Mouse (Mus musculus) testis, postnatal 14 days (tissue): Measurements from ENCODE around the gene Pdxp.

ENCODE experiments used
- DNase-seq: peaks from one replicate; pipeline ENCODE4 v3.0.0; 2021; ENCODE audit warnings: low spot score

The Pdxp gene

DNA sequence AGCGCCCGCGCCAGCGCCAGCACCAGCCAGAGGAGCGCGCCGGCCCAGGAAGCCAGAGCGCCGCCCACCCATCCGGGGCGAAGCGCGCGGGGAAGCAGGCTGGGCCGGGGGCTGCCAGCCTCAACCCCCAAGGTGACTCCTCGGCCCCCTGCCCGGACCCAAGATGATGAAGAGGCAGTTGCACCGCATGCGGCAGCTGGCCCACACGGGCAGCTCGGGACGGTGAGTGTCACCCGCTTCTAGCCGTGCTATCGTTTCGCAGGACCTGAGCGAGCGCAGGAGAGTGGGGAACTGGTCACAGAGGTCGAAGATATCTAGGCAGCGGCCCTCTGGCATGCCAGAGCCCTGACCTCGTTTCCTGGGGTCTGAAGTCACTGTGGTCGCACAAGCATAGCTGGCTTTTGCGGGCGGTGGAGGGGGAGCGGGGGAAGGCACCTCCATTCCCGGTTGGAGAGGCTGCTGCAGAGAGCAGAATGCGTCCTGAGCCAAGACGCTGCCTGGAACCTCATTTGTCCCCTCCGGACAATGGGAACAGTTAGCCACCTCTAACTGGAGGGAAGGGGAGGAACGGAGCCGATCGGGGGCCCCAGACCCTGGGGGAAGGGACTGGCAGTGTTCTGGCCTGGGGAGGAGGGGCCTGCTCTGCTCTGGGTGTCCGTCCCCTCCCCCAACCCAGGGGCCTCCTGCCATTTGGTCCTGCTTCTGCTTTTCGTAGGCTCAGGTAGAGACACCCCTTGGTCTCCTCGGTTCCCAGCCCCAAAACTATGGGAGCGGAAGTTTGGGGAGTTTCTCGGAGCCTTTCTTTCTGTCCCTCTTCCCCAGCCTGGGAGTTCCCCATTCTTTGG, 13.8 kb upstream of the Pdxp start, which contains the start of gene Sh3bp1:
Gene Sh3bp1 (plus strand): TSS at position 29 of the 845 bp plus-strand sequence.
- DNase-seq, result peak; percentile 50

DNA sequence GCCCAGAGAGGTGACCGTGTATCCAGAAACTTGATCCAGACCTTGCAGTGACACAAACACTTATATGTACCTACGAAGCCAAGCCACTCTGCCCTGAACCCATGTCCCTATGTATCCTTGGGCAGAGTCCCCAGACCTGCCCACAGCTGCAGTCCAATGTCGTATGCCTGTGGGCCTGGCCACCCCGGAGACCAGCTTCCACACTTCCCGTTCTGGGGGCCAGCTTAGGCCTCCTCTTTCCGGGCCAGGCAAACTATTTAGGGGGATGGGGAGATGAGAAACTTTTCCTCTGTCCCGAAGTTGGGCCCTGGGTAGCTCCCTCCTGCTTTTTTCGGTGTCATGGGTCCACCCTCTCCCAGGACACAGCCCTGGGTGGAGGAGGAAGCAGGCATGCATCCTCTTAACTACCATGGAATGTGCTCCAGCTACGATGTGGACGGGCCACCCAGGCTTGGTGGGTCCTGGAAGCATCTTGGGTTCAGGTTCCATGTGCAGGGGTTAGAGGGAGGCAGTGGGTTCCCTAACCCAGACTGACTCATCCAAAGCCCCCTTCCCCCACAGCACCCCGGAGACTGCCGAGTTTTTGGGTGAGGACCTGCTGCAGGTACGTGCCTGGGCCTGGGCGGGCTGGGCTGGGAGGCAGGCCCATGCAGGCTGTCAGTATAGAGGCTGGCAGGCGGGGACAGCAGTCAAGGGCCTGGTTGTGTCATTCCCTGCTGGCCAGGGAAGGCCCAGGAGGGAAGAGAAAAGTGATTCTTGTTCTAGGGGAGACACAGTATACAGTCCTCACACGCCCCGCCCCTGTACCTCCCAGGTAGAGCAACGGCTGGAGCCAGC, 12.9 kb upstream of the Pdxp start:
- DNase-seq, result no peak

DNA sequence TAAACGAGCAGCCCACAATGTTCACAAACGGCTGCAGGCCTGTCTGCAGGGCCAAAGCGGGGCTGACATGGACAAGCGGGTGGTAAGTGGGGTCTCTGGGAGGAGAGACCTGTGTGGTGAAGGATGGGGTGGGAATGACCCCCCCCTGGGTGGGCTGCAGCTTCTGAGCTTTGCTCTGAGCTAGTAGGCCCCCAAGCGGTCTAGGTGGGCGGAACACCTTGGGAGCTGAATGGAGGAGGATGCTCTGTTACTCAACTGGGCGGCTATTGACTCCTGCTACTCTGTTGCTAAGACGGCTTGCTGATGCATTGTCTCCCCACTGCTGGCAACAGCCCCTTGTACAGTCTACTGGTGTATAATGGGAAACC, 12.3 kb upstream of the Pdxp start:
- DNase-seq, result peak; percentile 58

DNA sequence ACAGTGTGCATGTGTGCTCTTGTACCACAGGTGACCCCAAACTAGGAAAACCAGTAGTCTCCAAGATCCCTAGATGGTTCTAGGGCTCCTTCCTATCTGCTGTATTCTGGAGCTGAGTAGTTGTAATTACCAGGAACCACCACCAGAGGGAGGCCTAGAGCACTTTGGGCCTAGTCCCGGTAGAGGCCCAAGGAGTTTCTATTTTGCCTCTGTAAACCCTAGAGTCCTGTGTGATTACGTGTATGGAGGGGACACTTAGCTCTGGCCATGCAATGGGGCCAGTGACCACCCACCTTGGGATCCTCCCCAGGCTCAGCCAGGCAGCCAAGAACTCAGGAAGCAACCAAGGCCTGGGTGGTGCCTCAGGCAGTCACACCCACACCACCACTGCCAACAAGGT, 10.5 kb upstream of the Pdxp start:
- peak; percentile 69 for DNase-seq

DNA sequence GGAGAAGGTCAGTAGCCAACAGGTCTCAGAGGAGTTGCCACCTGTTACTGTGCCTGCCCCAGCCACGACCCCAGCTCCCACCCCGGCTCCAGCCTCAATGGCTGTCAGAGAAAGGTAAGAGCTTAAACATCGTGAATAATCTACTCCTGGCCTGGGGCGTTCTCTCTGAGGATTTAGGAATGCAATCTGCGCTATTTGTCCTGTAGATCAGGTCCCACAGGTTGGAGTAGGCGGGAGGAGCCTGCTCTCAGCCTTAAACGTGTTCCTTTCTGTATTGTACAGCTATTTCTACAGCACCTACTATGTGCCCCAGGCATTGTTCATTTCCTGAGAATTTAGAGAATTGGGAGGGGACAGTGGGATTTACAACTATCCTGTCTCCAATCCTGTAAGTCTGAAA, 5.3 kb upstream of the Pdxp start:
- DNase-seq, result no peak

DNA sequence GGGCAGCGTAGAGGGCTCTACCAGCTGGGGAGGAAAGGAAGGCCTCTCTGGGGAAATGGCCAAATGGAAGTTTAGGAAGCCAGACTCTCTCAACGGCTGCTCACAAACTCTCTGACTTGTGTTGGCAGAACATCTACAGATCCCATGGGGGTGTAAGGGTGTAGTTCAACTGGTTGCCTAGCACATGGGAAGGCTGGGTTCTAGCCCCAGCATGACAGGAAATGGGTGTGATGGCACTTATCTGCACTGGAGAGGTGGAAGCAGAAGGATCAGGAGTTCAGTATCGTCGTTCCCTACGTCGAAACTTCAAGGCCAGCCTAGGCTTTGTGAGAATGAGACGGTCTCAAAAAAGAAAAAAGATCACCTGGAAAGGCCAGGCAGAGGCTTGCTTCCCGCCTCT, 4.7 kb upstream of the Pdxp start:
- DNase-seq, result no peak

DNA sequence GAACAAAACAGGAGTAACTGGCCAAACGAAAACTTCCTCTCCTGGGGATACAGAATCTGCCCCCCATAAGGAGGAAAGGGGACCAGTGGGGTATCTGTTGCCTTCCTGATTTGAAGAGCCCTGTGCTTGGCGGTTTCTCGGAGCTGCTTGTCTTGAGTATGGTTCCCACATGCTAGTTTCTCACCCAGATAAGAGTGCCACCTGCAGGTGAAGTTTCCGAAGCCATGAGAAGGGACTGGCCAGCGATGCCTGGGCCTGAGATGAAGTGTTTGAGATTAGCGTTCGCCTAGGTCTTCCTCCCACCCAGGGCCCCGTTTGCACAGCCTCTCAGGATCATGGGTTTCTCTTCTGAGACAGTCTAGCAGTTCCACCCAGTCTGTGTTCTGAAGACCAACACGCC, 1.7 kb upstream of the Pdxp start:
- DNase-seq, result no peak

DNA sequence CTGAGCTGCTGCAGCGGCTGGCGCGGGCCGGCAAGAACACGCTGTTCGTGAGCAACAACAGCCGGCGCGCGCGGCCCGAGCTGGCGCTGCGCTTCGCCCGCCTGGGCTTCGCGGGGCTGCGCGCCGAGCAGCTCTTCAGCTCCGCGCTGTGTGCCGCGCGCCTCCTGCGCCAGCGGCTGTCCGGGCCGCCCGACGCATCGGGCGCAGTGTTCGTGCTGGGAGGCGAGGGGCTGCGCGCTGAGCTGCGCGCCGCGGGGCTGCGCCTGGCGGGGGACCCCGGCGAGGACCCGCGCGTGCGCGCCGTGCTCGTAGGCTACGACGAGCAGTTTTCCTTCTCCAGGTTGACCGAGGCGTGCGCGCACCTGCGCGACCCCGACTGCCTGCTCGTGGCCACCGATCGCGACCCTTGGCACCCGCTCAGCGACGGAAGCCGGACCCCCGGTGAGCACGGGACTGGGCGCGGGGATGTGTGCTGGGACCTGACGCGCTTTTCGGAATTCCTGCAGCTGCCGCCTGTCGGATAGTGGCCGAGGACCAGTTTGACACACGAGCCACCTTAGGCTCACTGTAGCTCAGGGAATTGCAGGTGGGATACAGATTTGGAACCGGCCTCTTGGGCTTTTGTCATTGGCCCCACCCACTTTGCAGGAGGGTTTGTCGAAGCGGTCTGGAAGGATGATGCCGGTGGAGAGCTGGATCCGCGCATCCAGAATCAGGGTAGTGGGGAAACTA, 538 bp downstream of the Pdxp start:
- peak; percentile 55 for DNase-seq

DNA sequence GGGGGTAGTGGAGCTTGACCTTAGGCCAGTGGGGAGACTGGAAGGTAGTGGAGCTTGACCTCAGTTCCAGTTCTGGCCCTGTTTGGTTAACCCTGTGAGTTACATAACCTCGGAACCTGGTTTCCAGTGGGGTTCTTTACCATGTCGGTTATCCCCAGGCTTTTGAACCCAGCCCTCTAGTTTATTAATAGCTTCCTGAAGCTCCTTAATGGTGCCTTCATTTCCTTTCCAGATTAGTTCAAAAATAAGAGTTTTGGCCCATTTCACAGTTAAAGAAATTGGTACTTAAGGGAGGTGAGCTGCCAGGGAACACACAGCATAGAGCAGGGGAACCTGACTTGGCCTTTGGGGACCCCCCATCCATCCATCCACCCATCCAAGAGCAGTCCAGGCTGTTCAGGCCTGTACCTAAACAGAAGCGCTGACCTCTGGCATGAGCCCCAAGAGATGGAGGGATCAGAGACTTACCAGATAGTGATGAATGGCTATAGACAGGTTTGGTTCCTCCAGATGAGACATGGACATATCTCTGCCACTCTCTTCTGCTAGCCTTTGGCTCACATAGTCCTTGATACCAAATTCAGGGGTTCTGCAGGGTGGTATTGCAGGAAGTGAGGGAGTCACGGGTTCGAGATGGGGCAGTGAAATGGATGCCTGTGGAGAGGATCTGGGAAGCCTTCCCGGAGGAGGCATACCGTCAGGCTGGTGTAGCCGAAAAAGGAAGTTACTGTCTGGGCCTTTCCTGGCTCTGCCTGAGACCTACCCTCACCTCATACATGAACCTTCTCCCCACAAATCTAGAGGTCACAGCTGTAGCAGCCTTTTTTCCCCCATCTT, 1.3 kb downstream of the Pdxp start:
- no peak for DNase-seq

DNA sequence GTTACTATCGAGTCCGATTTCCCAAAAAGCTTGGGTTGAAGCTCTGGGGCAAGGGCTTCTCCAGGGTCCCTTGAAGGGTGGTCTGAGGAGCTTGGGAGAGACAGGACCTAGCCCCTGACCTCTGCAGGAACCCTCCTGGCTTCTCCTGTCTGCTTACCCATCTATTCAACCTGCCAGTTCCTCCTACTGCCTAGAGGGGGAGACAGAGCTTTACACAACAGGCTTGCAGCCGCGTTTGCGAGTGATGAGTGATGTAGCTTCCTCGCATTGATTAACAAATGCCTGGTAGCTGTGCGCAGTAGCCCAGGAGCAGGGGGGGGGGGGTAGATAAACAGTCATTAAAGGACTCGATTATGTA, 1.9 kb downstream of the Pdxp start:
- DNase-seq, result no peak

DNA sequence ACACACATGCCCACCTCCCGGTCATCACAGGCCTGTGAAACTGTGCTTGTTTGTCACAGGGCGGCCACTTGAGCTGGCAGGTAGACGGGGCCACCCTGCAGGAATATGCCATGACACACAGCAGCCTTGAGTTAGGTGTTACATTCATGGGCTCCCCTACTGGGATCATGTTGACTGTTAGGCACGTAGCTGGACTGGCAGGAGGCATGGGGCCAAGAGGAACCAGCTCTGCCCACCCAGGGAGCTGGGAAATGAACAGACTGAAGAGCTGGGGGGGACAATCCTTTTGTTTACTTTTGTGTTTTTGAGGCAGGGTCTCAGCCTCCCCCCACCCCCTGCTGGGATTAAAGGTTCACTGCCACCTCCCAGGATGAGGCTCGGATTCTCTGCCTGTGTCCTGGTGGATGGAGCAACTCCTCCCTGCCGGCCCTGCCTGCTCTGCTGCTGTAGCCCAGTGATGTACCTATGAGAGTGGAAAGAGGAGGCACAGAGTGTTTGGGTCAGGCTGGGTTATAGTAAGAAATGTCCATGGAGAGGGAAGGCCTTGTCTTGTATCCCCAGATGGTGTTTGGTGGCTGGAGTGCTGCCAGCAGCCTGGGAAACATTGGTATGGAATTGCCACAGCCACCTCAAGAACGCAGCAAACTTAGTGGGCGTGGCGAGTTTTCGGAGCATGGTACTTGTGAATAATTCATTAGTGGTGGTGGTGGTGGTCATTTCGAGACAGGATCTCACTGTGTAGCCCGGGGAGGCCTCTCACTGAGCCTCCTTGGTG, 2.5 kb downstream of the Pdxp start:
- DNase-seq, result no peak

DNA sequence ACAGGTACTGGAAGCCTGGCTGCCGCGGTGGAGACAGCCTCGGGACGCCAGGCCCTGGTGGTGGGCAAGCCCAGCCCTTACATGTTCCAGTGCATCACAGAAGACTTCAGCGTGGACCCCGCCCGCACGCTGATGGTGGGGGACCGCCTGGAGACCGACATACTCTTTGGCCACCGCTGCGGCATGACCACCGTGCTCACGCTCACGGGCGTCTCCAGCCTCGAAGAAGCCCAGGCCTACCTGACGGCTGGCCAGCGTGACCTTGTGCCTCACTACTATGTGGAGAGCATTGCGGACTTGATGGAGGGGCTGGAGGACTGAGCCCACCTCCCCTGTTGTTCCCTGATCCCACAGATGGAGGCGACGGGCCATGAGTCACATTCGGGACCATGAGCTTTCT, 4.4 kb downstream of the Pdxp start:
- no peak for DNase-seq

DNA sequence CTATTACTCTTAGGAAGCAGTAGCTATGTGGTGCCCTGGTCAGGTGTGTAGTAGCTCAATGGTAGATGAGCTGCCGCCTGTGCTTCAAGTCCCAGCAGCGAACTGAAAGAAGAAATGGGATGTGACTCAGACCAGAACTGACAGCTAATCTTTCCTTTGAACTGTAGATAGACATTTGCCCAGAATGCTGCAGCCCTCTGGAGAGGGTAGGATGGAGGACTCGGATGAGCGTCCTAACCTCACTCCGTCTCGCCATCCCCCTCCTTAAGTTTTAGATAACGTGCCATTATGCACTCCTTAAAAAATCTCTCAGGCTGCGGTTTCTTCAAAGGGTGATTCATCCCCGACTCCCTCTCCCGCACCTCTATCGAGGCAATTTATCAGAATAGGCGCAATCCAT, 6.2 kb downstream of the Pdxp start:
- no peak for DNase-seq

DNA sequence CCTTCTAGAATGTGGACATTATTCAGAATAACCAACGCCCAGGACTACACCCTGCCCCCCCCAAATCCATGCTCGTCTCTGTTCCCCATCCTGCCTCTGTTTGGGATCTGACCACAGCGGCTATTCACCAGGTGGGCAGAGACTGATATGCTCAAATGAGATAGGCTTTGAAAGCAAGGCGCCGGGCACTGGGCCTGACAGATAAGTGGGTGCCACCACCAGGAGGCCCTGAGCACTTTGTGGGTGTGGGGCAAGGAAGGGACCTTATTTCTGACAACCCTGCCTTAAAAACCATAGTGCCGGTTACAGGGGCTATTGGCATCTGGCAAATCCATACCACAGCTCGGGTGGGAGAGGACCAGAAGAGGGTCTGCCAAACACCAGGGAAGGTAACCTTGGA, 9.0 kb downstream of the Pdxp start:
- DNase-seq, result no peak

DNA sequence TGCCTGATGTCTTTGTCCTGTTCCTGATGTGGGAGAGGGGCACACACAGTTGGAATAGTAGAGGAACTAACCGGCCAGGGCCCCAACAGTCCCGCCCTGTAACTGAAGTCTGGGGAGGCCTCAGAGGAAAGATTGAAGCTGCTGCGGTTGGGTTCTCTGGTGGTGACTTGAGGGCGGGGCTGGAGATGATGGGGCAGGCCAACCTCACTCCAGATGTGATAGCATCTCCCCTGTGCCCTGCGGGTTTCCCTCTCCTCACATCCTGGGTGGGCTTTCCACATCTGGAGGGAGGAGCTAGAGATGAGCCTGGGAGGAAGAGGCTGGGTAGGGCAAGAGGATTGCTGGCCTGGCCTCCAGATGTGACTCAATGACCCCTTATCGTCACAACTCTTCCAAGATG, 9.9 kb downstream of the Pdxp start:
- no peak for DNase-seq

DNA sequence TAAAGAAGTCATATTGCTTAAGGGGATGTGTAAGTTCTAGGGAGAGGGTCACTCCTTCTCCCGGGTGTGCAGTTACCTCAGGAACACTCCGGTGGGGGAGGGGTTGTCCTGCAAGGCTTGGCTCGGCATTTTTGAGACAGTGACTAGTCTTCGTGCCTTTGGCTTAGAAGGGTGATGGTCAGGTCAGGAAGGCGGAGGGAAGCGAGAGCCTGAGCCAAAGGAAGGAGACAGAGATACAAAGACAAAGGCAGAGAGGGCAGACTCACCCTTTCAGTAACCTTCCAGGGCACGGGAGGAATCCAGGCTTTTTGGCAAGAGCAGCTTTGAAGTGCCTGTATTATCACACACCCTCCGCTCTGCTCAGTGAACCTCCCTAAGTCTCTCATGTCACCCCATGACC, 11.4 kb downstream of the Pdxp start:
- DNase-seq, result peak; percentile 63

DNA sequence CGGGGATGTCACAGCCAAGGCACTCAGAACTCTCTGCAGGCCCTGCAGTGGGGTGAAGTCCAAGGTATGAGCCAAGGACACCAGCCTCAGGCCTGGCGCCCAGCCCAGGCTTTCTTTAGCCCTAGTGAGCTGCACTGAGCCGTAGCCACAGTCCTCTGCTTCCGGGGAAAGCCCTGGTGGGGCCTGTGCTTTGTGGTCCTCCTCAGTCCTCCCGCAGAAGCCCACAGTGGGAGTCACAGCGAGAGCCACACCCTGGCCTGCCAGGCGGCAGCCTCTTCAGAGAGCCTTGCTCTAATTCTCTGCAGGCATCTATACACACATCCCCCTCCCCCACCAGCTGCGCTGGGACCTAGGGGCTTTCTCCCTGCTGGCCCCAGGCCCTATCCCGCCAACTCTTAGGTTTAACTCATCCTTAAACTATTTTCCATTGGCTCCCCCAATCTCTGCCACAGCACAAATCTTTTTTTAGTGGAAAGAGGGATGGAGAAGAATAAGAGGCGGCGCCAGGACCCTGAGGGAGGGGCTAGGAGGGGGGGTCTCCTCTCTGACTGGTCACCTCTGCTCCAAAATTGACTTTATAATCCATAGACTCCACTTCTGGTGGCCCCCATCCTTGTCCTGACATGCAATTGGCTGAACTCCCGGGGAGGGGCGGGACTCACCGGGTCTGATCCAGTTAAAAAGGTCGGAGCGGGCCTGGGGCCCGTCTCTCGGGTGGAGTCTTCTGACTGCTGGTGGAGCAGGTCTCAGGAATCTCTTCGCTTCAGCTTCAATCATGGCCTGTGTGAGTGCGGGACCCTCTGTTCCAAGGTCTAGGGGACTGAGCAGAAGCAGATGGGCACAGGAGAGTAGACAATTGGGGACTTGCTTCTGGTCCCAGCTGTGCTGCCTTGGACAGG, 12.6 kb downstream of the Pdxp start, which contains the start of gene Lgals1:
Gene Lgals1 (plus strand): TSS at position 705 of the 899 bp plus-strand sequence.
- peak; percentile 86 for DNase-seq

DNA sequence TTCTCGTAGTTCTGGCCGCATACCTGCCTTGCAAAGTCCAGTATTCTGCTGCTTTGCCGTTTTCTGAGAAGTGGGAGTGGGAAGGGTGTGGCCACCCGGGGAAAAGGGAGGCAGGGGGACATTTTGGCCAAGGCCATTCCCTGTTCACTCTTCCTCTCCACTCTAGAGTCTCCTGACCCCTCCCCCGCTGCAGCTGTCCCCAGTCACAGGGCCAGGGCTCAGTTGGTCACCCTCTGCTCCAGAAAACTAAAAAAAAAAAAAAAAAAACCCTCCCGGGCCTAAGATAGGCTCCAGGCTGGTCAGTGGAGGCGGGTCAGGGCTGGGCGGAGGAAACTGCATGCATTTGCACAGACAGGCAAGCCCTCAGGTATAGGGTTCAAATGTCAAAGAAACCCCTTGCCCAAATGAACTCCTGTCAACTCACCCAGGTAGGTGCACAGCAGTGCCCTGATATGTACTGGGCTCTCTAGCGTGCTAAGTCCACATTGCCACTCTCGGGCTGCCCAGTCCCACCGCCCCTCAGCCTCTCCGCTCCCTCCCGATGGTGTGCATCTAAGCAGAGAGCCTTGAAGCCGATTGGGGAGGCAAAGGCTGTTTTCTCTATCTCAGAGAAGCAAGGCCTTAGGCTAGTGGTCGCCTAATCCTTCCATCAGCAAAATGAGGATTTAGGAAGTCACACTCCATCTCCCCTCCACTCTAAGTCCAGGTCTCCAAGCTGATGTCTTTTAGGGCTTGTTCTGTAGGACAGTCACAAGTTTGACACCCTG, 13.5 kb downstream of the Pdxp start:
- DNase-seq, result no peak
